Mouse (Mus musculus): ENCODE measurements around the gene Olfr1002. TPM values are rescaled to one million over a fixed set of nuclear protein-coding genes. Genes with fewer than 3 reads are reported as not detected.

The Olfr1002 gene
- polyA plus RNA-seq (2014; fragmentation: Illumina TruSeq; extraction: RNeasy Lipid Tissue Mini Kit (QIAGEN cat#74804); ENCODE audit: low read depth, low replicate concordance): not detected

GRCm38 (mm10) chr2:85650604-85651003 lies at the start of gene Olfr1002:
Gene Olfr1002, minus strand, starts transcription at chr2:85650704.

DNA sequence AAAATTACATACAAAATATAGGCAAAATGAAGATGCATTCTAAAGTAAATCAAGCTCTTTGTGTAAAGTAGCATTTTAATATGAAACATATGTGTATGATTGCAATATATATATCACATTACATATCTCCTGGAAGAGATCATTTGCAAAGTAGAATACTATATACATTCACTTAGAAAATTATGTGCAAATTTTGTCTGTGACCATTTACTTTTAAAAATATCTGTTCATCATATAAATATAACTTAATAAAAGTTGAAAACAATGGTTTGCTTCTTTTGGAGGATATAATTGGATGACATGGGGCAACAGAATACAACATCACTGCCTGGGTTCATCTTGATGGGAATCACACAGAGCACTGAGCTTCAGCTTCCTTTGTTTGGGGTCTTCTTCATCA lies 38.6 kb upstream of the Olfr1002 start, which contains the start of gene Olfr1008:
Gene Olfr1008, plus strand, starts transcription at position 301 of the 400 bp plus-strand sequence.

DNA sequence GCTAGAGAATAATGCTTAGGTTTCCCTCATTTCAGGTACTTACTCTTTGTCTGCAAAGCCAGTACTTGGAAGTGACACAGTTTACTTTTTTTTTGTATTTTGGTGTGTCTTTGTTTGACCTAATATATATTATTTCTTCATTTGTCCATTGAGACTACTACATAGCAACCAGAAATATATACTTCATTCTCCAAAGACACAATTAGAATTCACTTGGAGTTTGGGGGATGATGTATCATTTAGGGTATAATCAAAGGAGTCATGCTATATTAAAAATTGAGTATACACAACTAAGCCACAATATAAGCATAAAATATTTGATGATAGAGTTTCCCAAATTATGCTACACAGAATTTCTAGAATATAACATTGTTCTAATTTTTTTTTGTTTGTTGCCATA lies 28.2 kb upstream of the Olfr1002 start, which contains the start of gene Olfr1006:
Gene Olfr1006, minus strand, starts transcription at position 101 of the 400 bp plus-strand sequence.

DNA sequence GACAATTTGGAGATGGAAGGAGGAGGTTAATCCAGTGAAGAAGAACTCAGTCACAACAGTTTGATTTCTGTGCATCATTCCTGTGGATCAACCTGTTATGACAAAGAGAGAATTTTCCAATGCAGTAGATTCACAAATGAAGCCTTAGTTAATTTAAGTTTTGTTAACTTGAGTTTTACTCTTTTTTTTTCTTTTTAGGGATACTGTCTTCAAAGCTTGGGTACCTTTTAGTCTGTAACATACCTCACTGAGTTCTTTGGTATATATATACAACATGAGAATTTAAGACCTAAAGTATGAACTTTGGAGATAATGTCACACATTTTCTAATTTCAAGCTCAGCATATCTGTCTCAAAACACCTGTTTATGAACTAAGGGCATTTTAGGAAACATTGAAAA lies 13.9 kb upstream of the Olfr1002 start, which contains the start of gene Olfr154:
Gene Olfr154, minus strand, starts transcription at position 101 of the 400 bp plus-strand sequence.

DNA sequence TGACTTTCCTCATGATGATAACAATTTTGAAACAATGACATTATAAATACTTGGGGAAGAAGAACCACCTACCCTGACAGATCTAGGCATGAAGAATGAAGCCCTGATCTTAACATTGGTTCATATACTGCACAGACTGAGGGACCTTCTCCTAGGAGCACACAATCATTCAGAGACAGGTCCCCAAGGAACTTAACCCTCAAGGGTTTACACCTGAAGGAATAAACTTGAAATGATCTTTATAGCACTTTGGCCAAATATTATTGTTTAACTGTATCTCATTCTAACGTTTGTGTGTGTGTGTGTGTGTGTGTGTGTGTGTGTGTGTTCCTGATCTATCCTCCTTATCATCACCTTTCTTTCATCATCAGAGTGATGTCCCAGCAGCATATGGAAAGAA lies 38.7 kb downstream of the Olfr1002 start, which contains the start of gene Olfr1000:
Gene Olfr1000, minus strand, starts transcription at position 101 of the 400 bp plus-strand sequence.

Other genes starting within 250 kb of the Olfr1002 start
- gene Olfr992, start 241.2 kb downstream of the Olfr1002 start, polyA plus RNA-seq (2014; fragmentation: Illumina TruSeq; extraction: RNeasy Lipid Tissue Mini Kit (QIAGEN cat#74804); ENCODE audit: low read depth, low replicate concordance): not detected
- not detected for gene Olfr993, start 235.8 kb downstream of the Olfr1002 start, polyA plus RNA-seq (2014; fragmentation: Illumina TruSeq; extraction: RNeasy Lipid Tissue Mini Kit (QIAGEN cat#74804); ENCODE audit: low read depth, low replicate concordance)
- gene Olfr994, start 214.3 kb downstream of the Olfr1002 start, polyA plus RNA-seq (2014; fragmentation: Illumina TruSeq; extraction: RNeasy Lipid Tissue Mini Kit (QIAGEN cat#74804); ENCODE audit: low read depth, low replicate concordance): not detected
- gene Olfr995, start 207.1 kb downstream of the Olfr1002 start, polyA plus RNA-seq (2014; fragmentation: Illumina TruSeq; extraction: RNeasy Lipid Tissue Mini Kit (QIAGEN cat#74804); ENCODE audit: low read depth, low replicate concordance): not detected
- not detected for gene 4833423E24Rik, start 131.7 kb downstream of the Olfr1002 start, polyA plus RNA-seq (2014; fragmentation: Illumina TruSeq; extraction: RNeasy Lipid Tissue Mini Kit (QIAGEN cat#74804); ENCODE audit: low read depth, low replicate concordance)
- gene Olfr996, start 71.5 kb downstream of the Olfr1002 start, polyA plus RNA-seq (2014; fragmentation: Illumina TruSeq; extraction: RNeasy Lipid Tissue Mini Kit (QIAGEN cat#74804); ENCODE audit: low read depth, low replicate concordance): not detected
- gene Olfr998, start 61.8 kb downstream of the Olfr1002 start, polyA plus RNA-seq (2014; fragmentation: Illumina TruSeq; extraction: RNeasy Lipid Tissue Mini Kit (QIAGEN cat#74804); ENCODE audit: low read depth, low replicate concordance): not detected
- not detected for gene Olfr1000, start 38.8 kb downstream of the Olfr1002 start, polyA plus RNA-seq (2014; fragmentation: Illumina TruSeq; extraction: RNeasy Lipid Tissue Mini Kit (QIAGEN cat#74804); ENCODE audit: low read depth, low replicate concordance)
- not detected for gene Olfr154, start 13.8 kb upstream of the Olfr1002 start, polyA plus RNA-seq (2014; fragmentation: Illumina TruSeq; extraction: RNeasy Lipid Tissue Mini Kit (QIAGEN cat#74804); ENCODE audit: low read depth, low replicate concordance)
- not detected for gene Olfr1006, start 28.1 kb upstream of the Olfr1002 start, polyA plus RNA-seq (2014; fragmentation: Illumina TruSeq; extraction: RNeasy Lipid Tissue Mini Kit (QIAGEN cat#74804); ENCODE audit: low read depth, low replicate concordance)
- not detected for gene Olfr1008, start 38.7 kb upstream of the Olfr1002 start, polyA plus RNA-seq (2014; fragmentation: Illumina TruSeq; extraction: RNeasy Lipid Tissue Mini Kit (QIAGEN cat#74804); ENCODE audit: low read depth, low replicate concordance)
- gene Olfr1009, start 64.7 kb upstream of the Olfr1002 start, polyA plus RNA-seq (2014; fragmentation: Illumina TruSeq; extraction: RNeasy Lipid Tissue Mini Kit (QIAGEN cat#74804); ENCODE audit: low read depth, low replicate concordance): not detected
- not detected for gene Olfr1012, start 112.1 kb upstream of the Olfr1002 start, polyA plus RNA-seq (2014; fragmentation: Illumina TruSeq; extraction: RNeasy Lipid Tissue Mini Kit (QIAGEN cat#74804); ENCODE audit: low read depth, low replicate concordance)
- not detected for gene Olfr1013, start 116.4 kb upstream of the Olfr1002 start, polyA plus RNA-seq (2014; fragmentation: Illumina TruSeq; extraction: RNeasy Lipid Tissue Mini Kit (QIAGEN cat#74804); ENCODE audit: low read depth, low replicate concordance)
- gene Olfr1014, start 122.0 kb upstream of the Olfr1002 start, polyA plus RNA-seq (2014; fragmentation: Illumina TruSeq; extraction: RNeasy Lipid Tissue Mini Kit (QIAGEN cat#74804); ENCODE audit: low read depth, low replicate concordance): not detected
- gene Olfr1015, start 131.3 kb upstream of the Olfr1002 start, polyA plus RNA-seq (2014; fragmentation: Illumina TruSeq; extraction: RNeasy Lipid Tissue Mini Kit (QIAGEN cat#74804); ENCODE audit: low read depth, low replicate concordance): not detected
- not detected for gene Olfr1016, start 151.8 kb upstream of the Olfr1002 start, polyA plus RNA-seq (2014; fragmentation: Illumina TruSeq; extraction: RNeasy Lipid Tissue Mini Kit (QIAGEN cat#74804); ENCODE audit: low read depth, low replicate concordance)
- not detected for gene Olfr1018, start 167.8 kb upstream of the Olfr1002 start, polyA plus RNA-seq (2014; fragmentation: Illumina TruSeq; extraction: RNeasy Lipid Tissue Mini Kit (QIAGEN cat#74804); ENCODE audit: low read depth, low replicate concordance)
- gene Olfr1019, start 194.8 kb upstream of the Olfr1002 start, polyA plus RNA-seq (2014; fragmentation: Illumina TruSeq; extraction: RNeasy Lipid Tissue Mini Kit (QIAGEN cat#74804); ENCODE audit: low read depth, low replicate concordance): not detected
- not detected for gene Olfr1020, start 196.3 kb upstream of the Olfr1002 start, polyA plus RNA-seq (2014; fragmentation: Illumina TruSeq; extraction: RNeasy Lipid Tissue Mini Kit (QIAGEN cat#74804); ENCODE audit: low read depth, low replicate concordance)
- gene Olfr1022, start 217.9 kb upstream of the Olfr1002 start, polyA plus RNA-seq (2014; fragmentation: Illumina TruSeq; extraction: RNeasy Lipid Tissue Mini Kit (QIAGEN cat#74804); ENCODE audit: low read depth, low replicate concordance): not detected
- gene Olfr1023, start 234.9 kb upstream of the Olfr1002 start, polyA plus RNA-seq (2014; fragmentation: Illumina TruSeq; extraction: RNeasy Lipid Tissue Mini Kit (QIAGEN cat#74804); ENCODE audit: low read depth, low replicate concordance): not detected

Data from heart, adult 10 weeks (tissue).